Mouse (Mus musculus) urinary bladder, postnatal 25 days (tissue): ENCODE data around the gene Gm10772.
"Not testable (repeated sequence)": the region's sequence is repeated elsewhere in the genome, so short reads cannot be mapped to it uniquely, and the experiment has no call there.

Experiments
- DNase-seq: peaks from one replicate; pipeline ENCODE4 v3.0.0; 2022; ENCODE audit warnings: low spot score

Gene Gm10772

GRCm38 (mm10) chr13:66227473-66227872 is at the start of gene Gm10772:
Gm10772 (minus strand) TSS chr13:66227573.
- DNase-seq: not testable (repeated sequence)

DNA sequence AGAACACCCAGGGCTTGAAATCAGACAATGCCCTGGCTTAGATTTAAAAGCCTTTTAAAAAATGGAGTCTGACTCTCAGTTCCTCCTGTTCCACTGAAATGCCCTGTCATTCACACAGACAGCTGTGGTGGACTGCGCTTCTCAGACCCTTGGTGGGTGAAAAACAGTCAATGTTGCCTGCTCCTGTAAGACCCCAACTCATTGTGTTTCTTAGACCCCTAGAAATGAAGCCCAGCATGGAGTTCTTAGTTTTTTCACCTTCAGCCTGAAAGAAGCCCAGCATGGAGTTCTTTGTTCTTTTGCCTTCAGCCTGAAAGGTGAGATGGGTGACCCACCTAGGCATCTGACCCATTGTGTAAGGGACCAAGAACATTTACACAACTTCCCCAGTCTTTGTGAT is 36.5 kb upstream of the Gm10772 start:
- not testable (repeated sequence) for DNase-seq

DNA sequence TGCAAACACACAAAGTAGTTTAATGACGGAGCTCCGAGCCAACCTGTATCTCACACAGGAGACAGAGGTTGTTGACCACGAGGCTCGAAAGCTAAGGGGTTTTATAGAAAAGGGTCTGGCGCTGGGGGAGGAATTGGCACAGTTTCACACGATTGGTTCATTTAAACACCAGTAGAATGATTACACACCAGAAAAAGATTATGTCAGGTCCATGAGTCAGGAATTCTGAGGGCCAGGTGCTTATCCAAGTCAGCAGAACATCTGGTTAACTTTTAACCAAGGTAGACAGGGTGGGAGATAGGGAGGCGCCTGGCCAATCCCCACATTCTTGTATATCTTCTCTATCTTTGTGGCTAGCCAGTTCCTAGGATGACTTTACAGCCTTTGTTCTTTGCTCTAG is 35.8 kb upstream of the Gm10772 start:
- not testable (repeated sequence) for DNase-seq

DNA sequence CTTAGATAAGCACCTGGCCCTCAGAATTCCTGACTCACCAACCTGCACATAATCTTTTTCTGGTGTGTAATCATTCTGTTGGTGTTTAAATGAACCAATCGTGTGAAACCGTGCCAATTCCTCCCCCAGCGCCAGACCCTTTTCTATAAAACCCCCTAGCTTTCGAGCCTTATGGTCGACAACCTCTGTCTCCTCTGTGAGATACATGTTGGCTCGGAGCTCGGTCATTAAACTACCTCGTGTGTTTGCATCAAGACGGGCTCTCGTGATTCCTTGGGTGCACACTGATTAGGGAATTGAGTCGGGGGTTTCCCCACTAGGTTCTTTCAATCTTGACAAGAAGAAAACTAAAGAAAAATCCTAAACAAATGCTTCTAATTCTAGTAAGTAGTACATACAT is 13.0 kb downstream of the Gm10772 start:
- DNase-seq: no peak

DNA sequence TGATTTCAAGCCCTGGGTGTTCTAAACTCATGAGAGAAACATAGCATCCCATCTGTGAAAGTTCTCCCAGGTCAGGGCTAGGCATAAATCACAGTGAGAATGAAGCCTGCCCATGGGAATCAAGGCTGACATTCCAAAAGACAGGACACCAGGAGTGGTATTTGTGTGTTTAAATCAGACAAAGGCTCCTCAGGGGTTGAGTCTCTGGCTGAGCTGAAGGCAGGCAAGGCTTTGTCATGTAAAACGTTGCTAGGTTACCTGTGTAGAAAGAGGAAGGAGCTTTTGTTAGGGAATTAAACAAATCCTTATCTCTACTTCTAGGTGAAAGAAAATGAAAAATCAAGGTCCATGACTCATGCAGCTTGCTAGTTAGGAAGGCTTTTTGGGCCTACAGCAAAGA is 13.6 kb downstream of the Gm10772 start:
- DNase-seq: not testable (repeated sequence)

DNA sequence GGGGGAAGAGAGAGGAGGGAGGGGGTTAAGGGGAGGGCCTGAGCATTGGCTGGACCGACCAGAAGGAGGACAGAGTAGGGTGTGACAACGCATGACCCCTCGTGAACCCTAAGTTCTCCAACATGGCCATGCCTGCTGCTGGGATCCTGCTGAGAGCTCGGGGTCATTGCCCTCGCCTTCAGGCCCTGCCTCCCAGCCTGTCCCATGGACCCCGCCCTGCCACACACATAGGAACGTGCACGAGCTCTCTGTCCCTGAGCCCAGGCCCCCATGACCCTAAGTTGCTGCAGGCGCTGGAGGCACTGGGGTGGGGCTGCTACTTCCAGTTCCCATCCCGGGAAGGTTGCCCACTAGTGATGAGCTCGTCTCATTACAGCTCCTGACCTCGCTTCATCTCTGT is 48.2 kb downstream of the Gm10772 start:
- not testable (repeated sequence) for DNase-seq
